Mouse (Mus musculus): ENCODE results near the gene Chat. TPM values are rescaled to one million over a fixed set of nuclear protein-coding genes. Genes with fewer than 3 reads are reported as not detected.

Chat gene
- polyA plus RNA-seq, 2 experiments from 2014 or later = not detected

Other genes starting within 250 kb of the Chat start
- not detected for gene Ogdhl, start 144.0 kb downstream of the Chat start, polyA plus RNA-seq (2017; shearing (Covaris generic))
- not detected for gene 1700024G13Rik, start 77.6 kb downstream of the Chat start, polyA plus RNA-seq (2017; shearing (Covaris generic))
- not detected for gene Slc18a3, start 1.1 kb downstream of the Chat start, polyA plus RNA-seq (2017; shearing (Covaris generic))
- 1 to 10 TPM; 6.3 to 9.7 TPM for gene Ercc6, start 47.5 kb upstream of the Chat start, polyA plus RNA-seq (2017; shearing (Covaris generic))
- not detected for gene Prrxl1, start 133.4 kb upstream of the Chat start, polyA plus RNA-seq (2017; shearing (Covaris generic))
- gene 3425401B19Rik, start 219.3 kb upstream of the Chat start, polyA plus RNA-seq (2017; shearing (Covaris generic)) = not detected